Mouse (Mus musculus) urinary bladder, postnatal 14 days (tissue): ENCODE measurements around the gene Zbtb46.
"Not testable (repeated sequence)": the region's sequence is repeated elsewhere in the genome, so short reads cannot be mapped to it uniquely, and the experiment has no call there.

Experiments used
- DNase-seq: peaks from one replicate; pipeline ENCODE4 v3.0.0; 2021; ENCODE audit warnings: low spot score

The Zbtb46 gene

DNA sequence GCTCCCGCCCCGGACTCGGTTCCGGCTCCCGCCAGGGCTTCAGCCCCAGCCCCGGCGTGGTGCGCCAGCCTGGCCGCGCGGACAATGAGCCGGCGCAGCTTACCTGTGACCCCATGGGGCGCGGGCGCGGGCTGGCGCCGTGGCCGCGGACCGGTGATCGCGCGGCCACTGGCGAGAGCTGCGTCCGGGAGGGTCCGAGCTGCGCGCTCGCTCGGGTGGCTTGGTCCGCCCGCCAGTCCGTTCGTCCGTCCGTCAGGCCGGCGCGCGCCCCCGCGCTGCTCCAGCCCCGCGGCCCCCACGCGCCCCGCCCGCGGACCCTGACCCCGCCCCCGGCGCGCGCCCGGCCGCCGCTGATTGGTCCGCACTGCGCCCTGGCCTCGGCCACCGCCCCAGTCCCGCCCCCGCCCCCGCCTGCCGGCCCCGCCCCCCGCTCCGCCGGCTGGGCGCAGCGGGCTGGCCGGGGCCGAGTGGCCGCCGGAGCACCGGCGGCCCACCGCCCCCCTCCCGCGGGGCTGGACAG is at the start of gene Zbtb46:
Gene Zbtb46 (minus strand): TSS at position 274 of the 520 bp plus-strand sequence.
- peak; percentile 87 for DNase-seq

GRCm38 (mm10) chr2:181498644-181499043 is 39.4 kb upstream of the Zbtb46 start:
- no peak for DNase-seq

GRCm38 (mm10) chr2:181497548-181497875 is 38.3 kb upstream of the Zbtb46 start:
- DNase-seq, result peak; percentile 69

DNA sequence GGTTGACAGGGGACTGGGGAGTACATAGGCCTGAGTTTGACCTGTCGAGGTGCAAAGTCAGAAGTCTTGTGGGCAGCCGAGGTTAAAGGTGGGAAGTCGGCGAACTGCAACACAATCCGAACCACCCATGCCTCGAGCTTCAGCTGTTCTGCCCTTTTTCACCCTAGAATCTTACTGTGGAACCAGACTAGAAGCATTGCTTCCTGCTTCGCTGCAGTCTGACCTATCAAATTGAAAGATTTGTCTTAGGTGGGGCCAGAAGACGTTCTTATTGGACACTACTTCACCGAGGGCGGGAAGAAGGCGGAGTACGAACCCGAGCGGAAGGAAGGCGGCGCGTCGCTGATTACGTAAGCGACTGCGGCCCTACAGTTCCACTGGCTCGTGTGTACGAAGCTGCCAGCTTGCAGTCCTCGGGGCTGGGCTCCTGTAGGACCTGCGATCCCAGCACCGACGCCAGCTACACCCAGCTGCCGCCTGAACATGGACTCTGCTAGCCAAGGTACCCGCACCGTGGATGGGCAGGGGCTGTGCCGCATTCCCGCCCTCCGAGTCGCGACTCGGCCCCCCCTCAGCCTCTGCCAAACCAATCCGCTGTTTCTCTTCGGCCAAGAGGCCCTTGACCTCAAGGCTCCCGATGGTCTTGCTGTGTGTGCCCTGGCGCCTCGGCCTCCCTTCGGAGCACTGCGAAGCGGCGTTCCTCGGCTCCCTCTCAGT is 37.8 kb upstream of the Zbtb46 start, which contains the start of gene Tpd52l2:
Gene Tpd52l2 (plus strand): TSS at position 312 of the 717 bp plus-strand sequence.
- DNase-seq, result peak; percentile 94

DNA sequence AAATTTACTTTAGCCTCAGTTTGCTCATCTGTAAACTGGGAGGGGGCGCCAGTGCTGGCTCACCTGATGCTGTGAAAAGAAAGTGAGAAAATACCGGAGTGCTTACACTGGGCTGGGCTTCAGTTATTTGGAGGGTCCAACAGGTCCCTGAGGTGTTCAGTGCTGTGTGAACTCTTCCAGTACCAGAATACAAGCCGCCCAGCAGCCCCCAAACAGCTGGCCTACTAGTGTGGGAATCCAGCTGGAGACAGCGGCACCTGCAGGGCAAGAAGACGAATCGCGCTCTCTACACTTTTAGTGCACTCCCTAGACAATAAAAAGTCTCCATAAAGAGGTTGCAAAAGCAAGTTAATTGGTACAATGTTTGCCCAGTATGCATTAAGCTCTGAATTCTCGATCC is 37.1 kb upstream of the Zbtb46 start:
- peak; percentile 51 for DNase-seq

GRCm38 (mm10) chr2:181495845-181496244 is 36.6 kb upstream of the Zbtb46 start:
- not testable (repeated sequence) for DNase-seq

- no peak for DNase-seq
Measured at GRCm38 (mm10) chr2:181494266-181494945, 35.2 kb upstream of the Zbtb46 start.

DNA sequence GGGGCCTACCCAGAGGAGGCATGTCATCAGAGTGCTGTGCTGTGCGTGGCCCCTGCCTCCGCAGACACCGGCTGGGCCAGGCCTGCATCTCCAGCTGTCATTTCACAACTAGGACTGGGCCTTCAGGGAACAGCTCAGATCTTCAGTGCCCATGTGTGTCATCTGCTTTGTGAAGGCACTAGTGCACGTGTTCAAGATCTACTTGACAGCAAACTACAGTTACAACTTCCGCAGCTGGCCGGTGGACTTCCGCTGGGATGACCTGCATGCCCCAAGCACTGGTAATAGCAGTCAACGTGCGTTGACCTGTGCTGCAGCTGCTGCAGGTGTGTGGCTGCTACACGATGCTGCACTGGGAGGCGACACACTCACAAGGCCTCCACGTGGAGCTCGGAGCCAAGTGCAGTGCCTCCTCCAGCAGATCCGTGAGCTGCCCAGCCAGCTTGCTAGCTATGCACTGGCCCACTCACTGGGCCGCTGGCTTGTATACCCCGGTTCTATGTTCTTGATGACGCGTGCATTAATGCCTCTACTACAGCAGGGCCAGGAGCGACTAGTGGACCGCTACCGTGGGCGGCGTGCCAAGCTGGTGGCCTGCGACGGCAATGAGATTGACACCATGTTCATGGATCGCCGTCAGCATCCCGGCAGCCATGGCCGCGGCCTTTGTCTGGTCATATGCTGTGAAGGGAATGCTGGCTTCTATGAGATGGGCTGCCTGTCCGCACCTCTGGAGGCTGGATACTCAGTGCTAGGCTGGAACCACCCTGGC is 34.1 kb upstream of the Zbtb46 start, which contains the start of gene Abhd16b:
Gene Abhd16b (plus strand): TSS at position 51 of the 772 bp plus-strand sequence.
- DNase-seq, result no peak

- no peak for DNase-seq
Measured at GRCm38 (mm10) chr2:181492206-181492605, 33.0 kb upstream of the Zbtb46 start.

DNA sequence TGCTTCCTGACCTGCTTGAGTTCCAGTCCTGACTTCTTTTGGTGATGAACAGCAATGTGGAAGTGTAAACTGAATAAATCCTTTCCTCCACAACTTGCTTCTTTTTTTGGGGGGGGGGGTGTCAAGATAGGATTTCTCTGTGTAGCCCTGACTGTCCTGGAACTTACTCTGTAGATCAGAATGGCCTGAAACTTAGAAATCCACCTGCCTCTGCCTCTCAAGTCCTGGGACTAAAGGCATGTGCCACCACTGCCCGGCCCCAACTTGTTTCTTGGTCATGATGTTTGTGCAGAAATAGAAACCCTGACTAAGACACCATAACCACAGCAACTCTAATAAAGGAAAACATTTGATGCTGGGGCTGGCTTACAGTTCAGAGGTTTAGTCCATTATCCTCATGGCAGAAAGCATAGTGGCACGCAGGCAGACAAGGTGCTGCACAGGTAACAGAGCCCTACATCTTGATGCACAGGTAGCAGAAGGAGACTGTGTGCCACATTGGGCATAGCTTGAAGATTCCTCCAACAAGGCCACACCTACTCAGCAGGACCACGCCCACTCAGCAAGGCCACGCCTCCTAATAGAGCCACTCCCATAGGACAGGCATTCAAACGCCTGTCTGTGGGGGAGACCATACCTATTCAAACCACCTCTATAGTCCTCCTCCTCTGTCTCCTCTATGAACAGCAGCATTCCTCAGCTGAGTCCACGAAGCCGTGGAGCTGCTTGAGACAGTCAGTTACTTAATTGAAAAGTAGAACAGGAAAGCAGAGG is 32.4 kb upstream of the Zbtb46 start:
- no peak for DNase-seq

DNA sequence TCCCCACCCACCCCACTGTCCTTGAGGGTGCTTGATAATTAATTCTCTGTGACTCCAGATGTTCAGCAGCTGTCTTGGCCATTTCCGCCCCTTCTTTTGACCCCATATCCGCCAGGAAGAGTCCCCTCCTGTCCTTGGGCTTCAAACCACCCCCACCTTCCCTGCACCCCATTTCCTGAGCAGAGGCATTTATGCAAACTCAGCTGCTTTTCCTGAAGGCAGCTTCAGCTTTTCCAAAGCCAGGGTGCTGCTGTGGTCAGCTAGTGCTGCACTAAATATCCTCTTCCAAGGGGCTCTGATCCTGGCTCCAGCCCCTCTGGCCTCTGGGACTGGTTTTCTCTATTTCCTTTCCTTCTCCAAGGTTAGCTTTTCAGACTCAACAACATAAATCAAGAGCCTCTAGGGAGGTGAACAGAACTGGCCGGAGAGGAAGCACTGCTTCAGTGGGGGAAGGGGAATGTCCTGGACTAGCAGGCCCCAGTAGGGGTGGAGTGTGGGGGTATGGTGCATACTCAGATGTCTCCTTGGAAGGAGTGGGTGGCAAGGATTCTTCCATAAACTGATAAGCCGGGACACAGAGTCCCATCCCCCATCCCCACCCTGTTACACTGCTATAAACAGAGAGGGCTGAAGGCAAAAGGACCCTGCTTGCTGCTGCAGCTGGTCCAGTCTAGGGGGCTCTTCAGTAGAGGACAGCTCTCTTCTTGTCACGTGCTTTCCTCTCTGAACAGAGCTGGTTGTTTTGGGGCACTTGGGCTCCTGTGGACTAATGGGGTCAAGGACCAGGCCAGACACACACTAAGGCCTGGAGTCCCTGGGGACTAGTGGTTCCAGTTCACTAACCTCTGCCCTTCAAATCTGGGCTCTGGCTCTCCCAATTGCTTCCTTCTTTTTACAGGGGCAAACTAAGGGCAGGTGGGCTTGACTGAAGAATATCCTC is 28.4 kb upstream of the Zbtb46 start:
- DNase-seq, result peak; percentile 46

DNA sequence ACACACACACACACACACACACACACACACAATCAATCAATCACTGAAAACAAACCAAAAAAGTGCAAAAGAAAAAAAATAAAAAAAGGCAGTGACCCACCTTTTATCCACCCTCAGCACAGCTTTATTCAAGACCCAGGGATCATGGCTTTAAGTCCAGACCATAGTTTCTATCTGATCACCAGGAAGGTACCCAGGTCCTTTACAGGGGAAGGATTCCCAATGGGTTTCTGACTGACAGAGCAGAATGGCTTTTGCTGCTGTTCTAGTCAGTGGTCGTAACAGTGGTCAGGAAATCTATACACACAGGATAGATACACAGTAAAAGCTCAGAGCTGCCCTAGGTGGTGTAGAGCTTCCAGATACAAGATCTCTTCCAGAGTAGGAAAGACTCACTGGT is 26.5 kb upstream of the Zbtb46 start:
- DNase-seq, result no peak

- no peak for DNase-seq
Measured at GRCm38 (mm10) chr2:181484456-181485233, 25.4 kb upstream of the Zbtb46 start.

GRCm38 (mm10) chr2:181483562-181484318 is 24.5 kb upstream of the Zbtb46 start:
- DNase-seq, result no peak

- no peak for DNase-seq
Measured at GRCm38 (mm10) chr2:181483120-181483519, 23.9 kb upstream of the Zbtb46 start.

GRCm38 (mm10) chr2:181472256-181472827 is 13.1 kb upstream of the Zbtb46 start:
- DNase-seq, result no peak

DNA sequence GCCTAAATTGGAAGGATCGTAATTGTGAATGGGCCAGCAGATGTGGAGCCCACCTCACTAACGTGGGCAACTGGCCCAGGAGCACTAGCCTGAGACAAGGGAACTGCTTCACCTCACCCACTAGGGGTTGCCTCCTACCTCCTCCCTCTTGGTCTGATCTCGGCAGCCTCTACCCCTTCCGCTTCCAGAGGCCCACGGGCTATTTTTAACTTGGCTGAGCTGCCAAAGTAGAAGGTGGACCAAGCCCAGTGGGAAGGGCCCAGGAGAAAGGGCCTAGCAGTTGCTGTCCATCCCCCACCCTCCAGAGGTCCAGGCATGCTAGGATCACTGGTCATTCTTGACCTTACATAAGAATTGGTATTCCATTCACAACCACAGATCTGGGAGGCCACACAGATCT is 12.0 kb upstream of the Zbtb46 start:
- peak; percentile 13 for DNase-seq

GRCm38 (mm10) chr2:181470285-181470684 is 11.1 kb upstream of the Zbtb46 start:
- no peak for DNase-seq

- DNase-seq, result no peak
Measured at GRCm38 (mm10) chr2:181465423-181465822, 6.2 kb upstream of the Zbtb46 start.
